Mouse (Mus musculus): ENCODE results near the gene Pam16.

The Pam16 gene

GRCm38 (mm10) chr16:4624481-4625110, at the start of gene Pam16:
Pam16 (minus strand) TSS chr16:4624988.
- DNase-seq (ENCODE audit: low spot score) = peak; percentile 87

DNA sequence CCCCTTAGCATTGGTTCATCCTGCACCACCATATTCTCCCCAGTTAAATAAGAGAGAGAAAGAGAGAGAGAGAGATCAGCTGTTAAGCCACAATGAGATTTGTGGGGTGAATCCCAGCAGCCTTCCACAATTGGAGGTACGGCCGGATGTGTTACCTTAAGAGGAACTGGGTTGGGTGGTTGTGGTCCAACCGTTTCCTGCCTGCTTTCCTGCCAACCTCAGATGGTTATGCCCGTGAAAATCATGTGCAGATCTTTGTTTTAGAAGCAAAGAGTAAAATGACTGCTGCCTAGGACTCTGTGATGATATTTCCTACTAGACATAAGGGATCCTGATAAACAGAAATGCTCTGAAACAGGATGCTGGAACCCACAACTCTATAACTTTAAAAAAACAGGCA, 49.3 kb upstream of the Pam16 start:
- no peak for DNase-seq (ENCODE audit: low spot score)

DNA sequence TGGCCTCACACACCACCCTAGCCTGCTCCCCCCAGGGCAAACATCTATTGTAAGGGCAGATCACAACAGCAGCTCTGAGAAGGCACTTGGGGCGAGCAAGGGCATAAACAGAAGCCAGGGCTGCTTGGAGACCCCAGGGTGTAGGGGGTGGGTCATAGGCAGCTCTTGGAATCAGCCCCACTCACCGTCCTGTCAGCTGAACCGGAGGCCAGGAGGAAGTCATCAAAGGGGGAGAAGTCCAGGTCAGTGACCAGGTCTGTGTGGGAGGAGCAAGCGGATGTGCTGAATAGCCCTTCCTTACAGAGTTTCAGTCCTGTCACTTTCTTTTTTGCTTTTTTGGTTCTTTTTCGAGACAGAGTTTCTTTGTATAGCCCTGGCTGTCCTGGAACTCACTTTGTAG, 45.5 kb upstream of the Pam16 start:
- no peak for DNase-seq (ENCODE audit: low spot score)

DNA sequence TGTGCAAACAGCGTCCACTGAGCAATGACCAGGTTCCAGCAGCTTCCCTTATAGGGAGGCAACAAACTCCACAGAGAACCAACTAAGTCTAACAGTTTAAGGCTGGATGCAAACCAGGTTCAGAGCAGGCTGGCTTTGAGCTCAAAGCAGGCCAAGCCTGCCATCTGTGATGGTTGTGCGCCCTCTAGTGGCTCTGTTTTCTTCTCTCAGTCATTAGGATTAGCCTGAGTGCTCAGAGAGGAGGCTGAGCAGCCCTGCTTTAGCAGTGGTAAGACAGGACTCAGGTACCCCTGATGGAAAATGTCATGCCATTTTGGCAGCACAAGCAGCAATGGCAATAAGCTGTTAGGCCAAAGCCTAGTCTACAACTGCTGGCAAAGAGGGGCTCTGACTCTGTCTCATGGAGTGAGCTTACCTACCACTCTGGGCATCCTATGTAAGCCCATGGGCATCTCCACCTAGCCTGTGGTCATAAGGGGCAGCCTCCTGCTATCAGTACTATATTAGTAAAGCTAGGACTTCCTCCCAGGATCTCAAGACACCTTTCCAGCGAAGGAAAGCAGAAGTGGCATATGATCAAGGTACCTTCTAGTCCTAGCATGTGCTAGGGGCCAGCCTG, 42.5 kb upstream of the Pam16 start:
- DNase-seq (ENCODE audit: low spot score) = peak; percentile 73

DNA sequence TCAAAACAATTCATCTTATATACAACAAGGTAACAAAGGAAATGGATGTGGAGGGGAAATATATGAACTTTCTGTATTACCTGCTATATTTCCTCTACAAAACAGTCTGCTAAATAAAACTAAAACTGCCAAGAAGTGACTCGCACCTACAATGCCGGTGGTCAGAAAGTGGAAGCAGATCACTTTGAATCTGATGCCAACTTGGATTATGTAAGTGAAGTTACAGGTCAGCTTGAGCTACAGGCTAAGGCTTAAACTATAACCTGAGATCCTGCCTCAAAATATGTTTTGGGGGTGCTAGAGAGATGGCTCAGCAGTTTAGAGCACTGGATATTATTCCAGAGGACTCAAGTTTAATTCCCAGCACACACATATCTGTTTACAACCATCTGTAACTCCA, 40.9 kb upstream of the Pam16 start:
- DNase-seq (ENCODE audit: low spot score) = no peak

DNA sequence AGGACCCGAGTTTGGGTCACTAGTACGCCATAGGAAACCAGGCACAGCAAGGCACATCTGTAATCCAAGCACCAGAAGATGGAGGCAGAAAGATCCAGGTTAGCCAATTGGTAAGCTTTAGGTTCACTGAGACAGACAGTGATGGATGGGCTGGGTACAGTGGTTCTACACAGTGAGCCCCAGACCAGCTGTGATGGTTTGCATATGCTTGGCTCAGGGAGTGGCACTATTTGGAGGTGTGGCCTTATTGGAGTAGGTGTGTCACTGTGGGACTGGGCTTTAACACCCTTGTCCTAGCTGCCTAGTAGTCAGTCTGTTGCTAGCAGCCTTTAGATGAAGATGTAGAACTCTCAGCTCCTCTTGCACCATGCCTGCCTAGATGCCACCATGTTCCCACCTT, 39.0 kb upstream of the Pam16 start:
- no peak for DNase-seq (ENCODE audit: low spot score)

DNA sequence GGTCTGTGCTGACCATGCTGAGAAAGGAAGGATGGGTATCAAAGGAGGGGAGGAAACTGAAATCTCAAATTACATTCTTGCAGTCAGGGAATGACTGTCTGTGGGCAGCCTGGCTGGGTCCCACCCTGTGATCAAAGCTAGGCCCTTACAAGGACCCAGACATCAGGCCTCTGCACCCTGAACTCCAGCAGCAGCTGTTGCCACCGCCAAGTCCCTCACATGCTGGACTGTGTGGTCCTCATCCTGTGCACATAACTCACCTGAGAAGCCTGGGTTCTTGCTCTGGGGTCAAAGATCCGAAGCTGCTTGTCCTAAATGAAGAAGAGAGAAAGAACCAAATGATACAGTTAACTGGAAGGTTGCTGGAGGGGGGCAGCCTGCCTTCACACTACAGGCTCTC, 36.8 kb upstream of the Pam16 start:
- no peak for DNase-seq (ENCODE audit: low spot score)

- DNase-seq (ENCODE audit: low spot score) = no peak
These were observed 34.5 kb upstream of the Pam16 start for GRCm38 (mm10) chr16:4659326-4659725.

GRCm38 (mm10) chr16:4658781-4659245, 34.0 kb upstream of the Pam16 start:
- DNase-seq (ENCODE audit: low spot score) = no peak

DNA sequence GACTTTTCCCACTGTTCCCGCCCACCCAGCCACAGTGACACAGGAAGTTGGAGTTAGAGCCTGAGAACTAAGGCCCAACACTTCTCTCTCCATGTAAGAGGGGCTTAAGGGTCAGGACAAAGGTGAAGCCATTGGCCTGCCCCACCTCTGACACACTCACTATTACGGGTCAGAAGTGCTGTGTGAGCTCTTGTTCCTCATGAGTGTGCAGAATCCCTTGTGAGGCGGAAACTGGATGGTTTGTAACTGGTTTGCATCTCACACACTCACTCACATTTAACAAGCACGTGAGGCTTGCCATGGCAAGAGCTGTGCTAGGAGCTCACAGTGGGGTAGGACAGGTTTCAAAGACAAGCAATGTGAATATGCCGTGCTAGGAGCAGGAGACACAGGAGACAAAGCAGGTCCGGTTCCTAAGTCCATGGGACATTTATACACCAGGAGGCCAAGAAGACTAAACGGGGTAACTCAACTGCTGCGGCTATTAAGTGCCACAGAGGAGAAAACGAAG, 31.8 kb upstream of the Pam16 start:
- no peak for DNase-seq (ENCODE audit: low spot score)

DNA sequence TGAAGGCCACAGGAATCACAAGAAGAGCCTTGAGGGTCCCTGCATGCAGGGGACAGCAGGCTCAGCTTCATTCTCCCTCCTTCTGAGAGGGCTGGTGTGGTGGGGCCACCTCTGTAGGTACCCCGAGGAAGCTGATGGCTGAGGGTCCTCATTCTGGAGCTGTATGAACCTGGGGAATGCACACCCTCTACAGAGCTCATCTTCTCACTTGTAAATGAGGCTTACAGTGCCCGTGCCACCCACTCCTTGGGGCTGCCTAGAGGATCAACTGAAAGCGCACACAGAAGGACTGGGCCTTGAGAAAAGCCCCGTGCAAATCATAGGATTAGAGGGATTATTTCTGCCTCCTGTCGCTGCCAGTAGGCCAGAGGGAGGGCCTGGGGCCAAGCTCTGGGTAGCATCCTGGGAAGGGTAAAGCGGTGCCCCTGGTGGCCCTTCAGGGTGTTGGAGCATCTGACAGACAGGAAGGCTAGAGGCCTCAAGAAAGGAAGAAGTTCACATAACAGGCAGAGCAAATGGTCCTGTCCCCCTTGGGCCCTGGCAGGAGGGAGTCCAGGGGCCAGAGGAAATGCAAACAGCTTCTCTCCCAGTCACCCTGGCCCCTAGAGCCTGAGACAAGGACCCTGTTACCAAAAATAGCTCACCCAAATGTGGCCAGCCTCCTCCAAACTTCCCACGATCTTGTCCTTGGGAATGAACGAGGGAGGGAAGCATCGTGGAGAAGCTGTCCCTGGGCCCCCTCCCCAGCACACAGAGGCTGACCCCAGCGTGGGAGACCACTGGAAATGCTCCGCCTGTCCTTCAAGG, 31.2 kb upstream of the Pam16 start:
- no peak for DNase-seq (ENCODE audit: low spot score)

- no peak for DNase-seq (ENCODE audit: low spot score)
These were observed 30.5 kb upstream of the Pam16 start for GRCm38 (mm10) chr16:4655251-4655734.

DNA sequence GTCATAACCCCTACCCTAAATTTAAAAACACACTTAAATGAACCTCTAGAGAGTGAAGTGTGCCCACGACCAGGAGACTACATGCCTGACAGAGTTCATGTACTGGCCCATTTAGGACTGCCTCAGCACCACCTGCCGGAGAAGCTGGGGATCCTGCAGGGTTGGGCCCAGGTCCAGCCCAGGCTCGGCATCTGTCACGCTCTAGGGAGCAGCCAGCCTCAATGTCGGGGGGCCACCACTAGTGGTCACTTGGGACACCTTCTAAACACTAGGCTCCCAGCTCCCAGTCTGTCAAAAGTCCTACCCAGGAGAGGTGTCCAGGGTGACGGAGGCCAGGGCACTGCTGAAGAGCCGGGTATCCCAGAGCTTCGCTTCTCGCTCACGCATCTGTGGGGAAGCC, 29.9 kb upstream of the Pam16 start:
- no peak for DNase-seq (ENCODE audit: low spot score)

DNA sequence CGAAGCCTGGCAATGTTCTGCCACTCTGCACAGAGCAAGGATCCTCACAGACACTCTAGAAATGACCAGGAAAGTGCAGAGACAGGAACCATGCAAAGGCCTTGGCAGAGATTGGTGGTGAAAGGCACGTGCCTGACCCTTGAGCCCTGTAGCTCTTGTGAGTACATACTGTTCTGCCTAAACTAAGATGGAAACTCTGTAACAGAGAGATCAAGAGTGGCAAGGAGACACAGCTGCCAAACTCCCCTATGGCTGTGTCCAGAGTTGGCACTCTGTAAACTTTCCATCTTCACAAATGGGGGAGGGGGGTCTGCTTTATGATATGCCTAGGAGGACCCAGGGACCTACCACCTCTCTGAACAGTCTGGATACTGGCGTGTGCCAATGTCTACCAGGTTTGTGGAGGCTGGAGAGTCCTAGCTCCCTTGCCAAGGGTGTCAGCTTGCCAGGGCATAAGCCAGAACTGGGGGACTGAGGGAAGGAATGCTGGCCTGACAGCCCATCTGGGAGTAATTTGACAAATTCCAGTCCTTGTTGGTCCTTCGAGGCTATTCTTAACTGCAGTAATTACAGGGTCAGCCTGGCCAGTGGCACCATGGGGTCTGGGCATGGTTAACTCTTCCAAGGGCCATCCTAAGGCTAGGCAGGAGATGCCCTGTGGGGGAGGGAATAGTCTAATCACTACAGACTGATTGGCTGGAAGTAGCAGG, 28.1 kb upstream of the Pam16 start:
- no peak for DNase-seq (ENCODE audit: low spot score)

DNA sequence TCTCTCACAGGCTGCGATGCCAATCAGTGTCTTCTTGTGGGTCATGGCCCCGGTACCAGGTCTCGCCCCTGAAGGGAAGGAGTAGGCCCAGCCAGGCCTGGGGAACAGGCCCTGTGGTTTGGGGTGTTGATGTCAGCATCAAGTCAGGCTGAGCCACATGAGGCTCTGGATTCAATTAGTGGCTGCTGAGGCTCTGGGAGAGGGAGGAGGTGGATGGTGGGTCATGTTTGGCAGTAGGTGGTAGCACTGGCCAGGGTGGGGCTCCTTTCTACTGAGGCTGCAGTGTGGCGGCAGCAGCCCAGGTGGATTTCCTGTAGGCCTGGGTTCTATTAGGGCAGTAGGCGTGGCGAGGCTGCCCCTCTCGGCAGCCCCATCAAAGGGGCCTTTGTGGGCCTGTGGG, 26.8 kb upstream of the Pam16 start:
- no peak for DNase-seq (ENCODE audit: low spot score)

DNA sequence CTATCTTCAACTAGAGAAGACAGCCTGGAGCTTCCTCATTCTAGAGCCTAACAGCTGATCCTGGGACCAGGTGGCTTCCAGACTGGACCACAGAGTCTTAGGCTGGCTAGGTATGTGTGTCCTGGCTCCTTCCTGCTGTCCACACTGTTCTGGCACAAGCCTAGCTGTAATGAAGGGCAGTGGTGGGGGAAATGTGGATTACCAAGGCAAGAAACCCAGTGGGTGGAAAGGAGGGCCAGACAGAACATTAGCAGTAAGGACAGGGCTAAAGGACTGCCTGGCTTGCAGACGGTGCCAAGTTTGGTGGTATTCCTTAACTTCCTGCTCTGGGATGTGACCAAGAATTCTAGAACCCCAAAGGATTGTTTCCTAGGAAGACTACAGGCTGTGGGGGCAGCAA, 26.3 kb upstream of the Pam16 start:
- no peak for DNase-seq (ENCODE audit: low spot score)

- DNase-seq (ENCODE audit: low spot score) = no peak
These were observed 25.4 kb upstream of the Pam16 start for GRCm38 (mm10) chr16:4650161-4650560.

DNA sequence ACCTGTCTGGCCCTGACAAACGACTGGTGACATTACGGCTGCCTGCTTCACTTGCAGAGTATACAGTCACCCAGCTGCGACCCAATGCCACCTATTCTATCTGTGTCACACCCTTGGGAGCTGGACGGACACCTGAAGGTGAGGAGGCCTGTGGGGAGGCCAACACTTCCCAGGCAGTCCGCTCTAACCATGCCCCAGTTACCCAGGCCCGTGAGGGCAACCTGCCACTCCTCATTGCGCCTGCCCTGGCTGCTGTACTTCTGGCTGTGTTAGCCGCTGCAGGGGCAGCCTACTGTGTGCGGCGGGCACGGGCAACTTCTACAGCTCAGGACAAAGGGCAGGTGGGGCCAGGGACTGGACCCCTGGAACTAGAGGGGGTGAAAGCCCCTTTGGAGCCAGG, 24.9 kb upstream of the Pam16 start:
- DNase-seq (ENCODE audit: low spot score) = no peak

DNA sequence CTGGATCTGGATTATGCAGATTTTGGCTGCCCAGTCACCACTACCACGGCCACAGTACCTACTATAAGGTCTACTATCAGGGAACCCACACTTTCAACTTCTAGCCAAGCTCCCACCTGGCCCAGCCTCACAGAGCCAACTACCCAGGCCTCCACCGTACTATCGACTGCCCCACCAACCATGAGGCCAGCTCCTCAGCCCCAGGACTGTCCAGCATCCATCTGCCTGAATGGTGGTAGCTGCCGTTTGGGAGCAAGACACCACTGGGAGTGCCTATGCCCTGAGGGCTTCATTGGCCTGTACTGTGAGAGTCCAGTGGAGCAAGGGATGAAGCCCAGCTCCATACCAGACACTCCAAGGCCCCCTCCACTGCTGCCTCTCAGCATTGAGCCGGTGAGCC, 24.4 kb upstream of the Pam16 start:
- DNase-seq (ENCODE audit: low spot score) = no peak

DNA sequence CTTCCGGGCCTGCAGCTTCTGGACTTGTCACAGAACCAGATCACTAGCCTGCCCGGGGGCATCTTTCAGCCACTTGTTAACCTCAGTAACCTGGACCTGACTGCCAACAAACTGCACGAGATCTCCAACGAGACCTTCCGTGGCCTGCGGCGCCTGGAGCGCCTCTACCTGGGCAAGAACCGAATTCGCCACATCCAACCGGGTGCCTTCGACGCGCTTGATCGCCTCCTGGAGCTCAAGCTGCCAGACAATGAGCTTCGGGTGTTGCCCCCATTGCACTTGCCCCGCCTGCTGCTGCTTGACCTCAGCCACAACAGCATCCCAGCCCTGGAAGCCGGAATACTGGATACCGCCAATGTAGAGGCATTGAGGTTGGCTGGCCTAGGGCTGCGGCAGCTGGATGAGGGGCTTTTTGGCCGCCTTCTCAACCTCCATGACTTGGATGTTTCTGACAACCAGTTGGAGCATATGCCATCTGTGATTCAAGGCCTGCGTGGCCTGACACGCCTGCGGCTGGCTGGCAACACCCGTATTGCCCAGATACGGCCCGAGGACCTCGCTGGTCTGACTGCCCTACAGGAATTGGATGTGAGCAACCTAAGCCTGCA, 23.7 kb upstream of the Pam16 start:
- no peak for DNase-seq (ENCODE audit: low spot score)

DNA sequence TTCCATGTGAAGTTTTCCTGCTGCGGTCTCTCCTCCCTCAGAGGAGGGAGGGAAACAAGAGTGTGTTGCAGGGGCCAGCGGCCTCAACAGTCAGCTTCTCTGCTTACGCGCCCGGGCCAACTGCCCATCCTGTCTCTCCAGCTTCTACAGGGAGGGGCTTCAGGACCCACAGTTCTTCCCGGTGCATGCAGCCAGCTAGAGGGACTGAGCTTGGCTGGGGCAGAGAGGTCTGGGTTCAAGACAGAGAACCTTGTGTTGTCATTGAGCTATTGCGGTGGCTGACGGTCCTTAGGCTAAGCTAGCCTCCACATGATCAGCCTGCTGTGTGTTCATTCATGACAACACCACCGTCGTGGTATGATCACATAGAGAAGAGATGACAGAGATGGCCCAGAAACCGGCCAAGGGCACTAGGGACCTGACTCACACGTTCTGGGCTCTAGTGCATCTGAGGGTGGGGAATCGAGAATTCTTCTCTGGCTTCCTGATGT, 22.9 kb upstream of the Pam16 start:
- DNase-seq (ENCODE audit: low spot score) = no peak

DNA sequence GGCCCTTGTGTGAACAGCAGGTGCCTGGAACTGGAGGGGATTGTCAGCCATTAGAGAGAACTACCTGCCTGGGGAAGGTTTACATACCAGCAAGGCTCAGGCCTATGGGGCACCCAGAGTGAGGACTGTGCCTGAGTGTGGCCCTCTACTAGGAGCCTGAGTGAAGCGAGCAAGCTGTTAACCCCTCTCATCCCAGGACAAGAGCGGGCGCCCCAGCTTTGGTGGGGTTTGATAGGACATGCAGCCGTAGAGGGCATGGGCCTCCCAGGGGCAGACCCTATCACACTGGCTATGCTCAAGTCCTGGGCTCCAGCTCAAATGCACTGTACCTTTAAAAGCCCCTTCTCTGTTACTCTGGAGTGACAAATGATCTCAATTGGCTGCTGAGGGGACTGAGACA, 22.0 kb upstream of the Pam16 start:
- DNase-seq (ENCODE audit: low spot score) = no peak
